Mouse (Mus musculus): ENCODE measurements around the gene Mki67. TPM values are rescaled to one million over a fixed set of nuclear protein-coding genes. Genes with fewer than 3 reads are reported as not detected.
"Not testable (repeated sequence)": the region's sequence is repeated elsewhere in the genome, so short reads cannot be mapped to it uniquely, and the experiment has no call there.

The Mki67 gene
- polyA plus RNA-seq, 1 experiment from 2014 or later, result 65.6 TPM

- WGBS, result 82% methylated on average over 8 of the region's 8 CpGs
- Histone ChIP-seq H3K9me3 (replicated peaks; ENCODE audit: control insufficient read depth, low read length) (no peaks in the 10 kb centered on the region), H3K4me3 (ENCODE audit: low read depth, low read length) (0 out of 2 replicates have a peak overlapping the region, but pooled peaks have one; percentile 5)
Measured at GRCm38 (mm10) chr7:135713326-135713725, 2.8 kb downstream of the Mki67 start.

DNA sequence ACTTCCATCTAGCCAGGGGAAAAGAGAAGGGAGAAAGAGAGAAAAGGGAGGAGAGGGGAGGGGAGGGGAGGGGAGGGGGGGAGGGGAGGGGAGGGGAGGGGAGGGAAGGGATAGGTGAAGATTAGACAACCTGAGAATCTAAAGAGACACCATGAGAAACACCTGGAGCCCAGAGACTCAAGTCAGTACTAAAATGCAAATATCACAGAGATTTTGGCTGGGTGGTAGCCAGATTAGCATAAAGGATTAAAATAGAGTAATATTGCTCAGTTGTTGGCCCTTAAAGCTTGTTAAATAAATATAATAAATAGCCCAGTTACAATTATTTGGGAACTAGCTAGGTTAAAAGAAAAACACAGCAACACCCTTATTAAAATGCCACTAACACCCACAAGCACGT, 3.6 kb downstream of the Mki67 start:
- DNase-seq (ENCODE audit: low spot score) (no peak), ATAC-seq (replicated peaks; ENCODE audit: insufficient number of reproducible peaks, low FRiP score, low TSS enrichment, low read depth) (no peak)
- no peaks in the 10 kb centered on the region for H3K4me1 ChIP-seq (ENCODE audit: control insufficient read depth, insufficient read depth, low read length)
- no peak overlapping the region for H3K9ac ChIP-seq (replicated peaks; ENCODE audit: low read length)
- WGBS, result 92% methylated on average over 1 of the region's 1 CpGs
- no peak overlapping the region for H3K4me2 ChIP-seq (ENCODE audit: low read depth, low read length)
- peaks cover 9% of the 10 kb centered on the region for H3K36me3 ChIP-seq (replicated peaks; ENCODE audit: control insufficient read depth, insufficient read depth, low read depth, low read length)
- H3K27ac ChIP-seq (replicated peaks; ENCODE audit: low read depth, low read length), result no peak overlapping the region
- H3K9me3 ChIP-seq (replicated peaks; ENCODE audit: control insufficient read depth, low read length), result no peaks in the 10 kb centered on the region
- no peaks in the 10 kb centered on the region for H3K27me3 ChIP-seq (ENCODE audit: control insufficient read depth, insufficient read depth, low read length)
- H3K4me3 ChIP-seq (ENCODE audit: low read depth, low read length), result no peak overlapping the region

More at GRCm38 (mm10) chr7:135713326-135713725, 2.8 kb downstream of the Mki67 start:
- no peak overlapping the region for H3K9ac ChIP-seq (replicated peaks; ENCODE audit: low read length)
- H3K36me3 ChIP-seq (replicated peaks; ENCODE audit: control insufficient read depth, insufficient read depth, low read depth, low read length), result peaks cover 6% of the 10 kb centered on the region; the same call in 1 of the 2 replicates
- ATAC-seq (replicated peaks; ENCODE audit: insufficient number of reproducible peaks, low FRiP score, low TSS enrichment, low read depth) (no peak), DNase-seq (ENCODE audit: low spot score) (no peak)
- no peaks in the 10 kb centered on the region for H3K27me3 ChIP-seq (ENCODE audit: control insufficient read depth, insufficient read depth, low read length)
- no peak overlapping the region for H3K27ac ChIP-seq (replicated peaks; ENCODE audit: low read depth, low read length)
- no peaks in the 10 kb centered on the region for H3K4me1 ChIP-seq (ENCODE audit: control insufficient read depth, insufficient read depth, low read length)
- H3K4me2 ChIP-seq (ENCODE audit: low read depth, low read length), result peak overlapping the region; percentile 16

GRCm38 (mm10) chr7:135710702-135711101, 5.5 kb downstream of the Mki67 start:
- DNase-seq (ENCODE audit: low spot score) (no peak), ATAC-seq (replicated peaks; ENCODE audit: insufficient number of reproducible peaks, low FRiP score, low TSS enrichment, low read depth) (no peak)
- Histone ChIP-seq H3K4me3 (ENCODE audit: low read depth, low read length) (no peak overlapping the region), H3K9ac (replicated peaks; ENCODE audit: low read length) (no peak overlapping the region), H3K4me1 (ENCODE audit: control insufficient read depth, insufficient read depth, low read length) (no peaks in the 10 kb centered on the region), H3K36me3 (replicated peaks; ENCODE audit: control insufficient read depth, insufficient read depth, low read depth, low read length) (peaks cover 20% of the 10 kb centered on the region), H3K4me2 (ENCODE audit: low read depth, low read length) (no peak overlapping the region), H3K27ac (replicated peaks; ENCODE audit: low read depth, low read length) (no peak overlapping the region), H3K27me3 (ENCODE audit: control insufficient read depth, insufficient read depth, low read length) (no peaks in the 10 kb centered on the region), H3K9me3 (replicated peaks; ENCODE audit: control insufficient read depth, low read length) (no peaks in the 10 kb centered on the region)
- 76% methylated on average over 2 of the region's 2 CpGs for WGBS

GRCm38 (mm10) chr7:135705753-135706152, 10.4 kb downstream of the Mki67 start:
- Histone ChIP-seq H3K27ac (replicated peaks; ENCODE audit: low read depth, low read length) (no peak overlapping the region), H3K4me1 (ENCODE audit: control insufficient read depth, insufficient read depth, low read length) (no peaks in the 10 kb centered on the region), H3K9ac (replicated peaks; ENCODE audit: low read length) (no peak overlapping the region), H3K9me3 (replicated peaks; ENCODE audit: control insufficient read depth, low read length) (no peaks in the 10 kb centered on the region), H3K36me3 (replicated peaks; ENCODE audit: control insufficient read depth, insufficient read depth, low read depth, low read length) (peaks cover 31% of the 10 kb centered on the region), H3K27me3 (ENCODE audit: control insufficient read depth, insufficient read depth, low read length) (no peaks in the 10 kb centered on the region), H3K4me3 (ENCODE audit: low read depth, low read length) (no peak overlapping the region), H3K4me2 (ENCODE audit: low read depth, low read length) (no peak overlapping the region)
- DNase-seq (ENCODE audit: low spot score) (no peak), ATAC-seq (replicated peaks; ENCODE audit: insufficient number of reproducible peaks, low FRiP score, low TSS enrichment, low read depth) (no peak)
- WGBS, result 91% methylated on average over 6 of the region's 6 CpGs

GRCm38 (mm10) chr7:135705083-135705482, 11.1 kb downstream of the Mki67 start:
- no peaks in the 10 kb centered on the region for H3K4me1 ChIP-seq (ENCODE audit: control insufficient read depth, insufficient read depth, low read length)
- no peak overlapping the region for H3K9ac ChIP-seq (replicated peaks; ENCODE audit: low read length)
- H3K4me2 ChIP-seq (ENCODE audit: low read depth, low read length), result no peak overlapping the region
- H3K9me3 ChIP-seq (replicated peaks; ENCODE audit: control insufficient read depth, low read length), result no peaks in the 10 kb centered on the region
- H3K36me3 ChIP-seq (replicated peaks; ENCODE audit: control insufficient read depth, insufficient read depth, low read depth, low read length), result peaks cover 29% of the 10 kb centered on the region
- H3K4me3 ChIP-seq (ENCODE audit: low read depth, low read length), result no peak overlapping the region
- no peaks in the 10 kb centered on the region for H3K27me3 ChIP-seq (ENCODE audit: control insufficient read depth, insufficient read depth, low read length)
- 94% methylated on average over 1 of the region's 1 CpGs for WGBS
- H3K27ac ChIP-seq (replicated peaks; ENCODE audit: low read depth, low read length), result no peak overlapping the region
- no peak for ATAC-seq (replicated peaks; ENCODE audit: insufficient number of reproducible peaks, low FRiP score, low TSS enrichment, low read depth)
- DNase-seq (ENCODE audit: low spot score), result no peak

DNA sequence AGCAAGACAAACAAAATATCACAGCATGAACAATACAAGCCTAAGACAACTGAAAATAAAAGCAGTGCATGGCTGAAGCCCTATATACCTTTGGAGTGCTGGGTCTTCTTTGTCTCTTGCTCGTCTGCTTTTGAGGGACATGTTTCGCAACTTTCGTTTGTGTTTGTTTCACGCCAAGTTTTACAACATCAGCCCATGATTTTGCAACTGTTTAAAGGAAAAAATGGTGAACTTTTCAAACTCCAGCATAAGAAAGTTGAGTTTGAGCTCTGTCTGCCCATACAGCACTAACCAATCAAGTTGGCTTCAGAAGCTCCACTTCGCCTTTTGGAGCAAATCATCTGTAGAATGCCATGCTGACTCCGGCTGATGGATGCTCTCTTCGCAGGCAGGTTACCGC, 11.9 kb downstream of the Mki67 start:
- no peak overlapping the region for H3K4me2 ChIP-seq (ENCODE audit: low read depth, low read length)
- no peaks in the 10 kb centered on the region for H3K4me1 ChIP-seq (ENCODE audit: control insufficient read depth, insufficient read depth, low read length)
- no peak overlapping the region for H3K27ac ChIP-seq (replicated peaks; ENCODE audit: low read depth, low read length)
- H3K27me3 ChIP-seq (ENCODE audit: control insufficient read depth, insufficient read depth, low read length), result no peaks in the 10 kb centered on the region
- no peaks in the 10 kb centered on the region for H3K9me3 ChIP-seq (replicated peaks; ENCODE audit: control insufficient read depth, low read length)
- no peak overlapping the region for H3K4me3 ChIP-seq (ENCODE audit: low read depth, low read length)
- ATAC-seq (replicated peaks; ENCODE audit: insufficient number of reproducible peaks, low FRiP score, low TSS enrichment, low read depth), result no peak
- WGBS, result 97% methylated on average over 8 of the region's 8 CpGs
- no peak for DNase-seq (ENCODE audit: low spot score)
- peaks cover 25% of the 10 kb centered on the region for H3K36me3 ChIP-seq (replicated peaks; ENCODE audit: control insufficient read depth, insufficient read depth, low read depth, low read length)
- H3K9ac ChIP-seq (replicated peaks; ENCODE audit: low read length), result no peak overlapping the region

DNA sequence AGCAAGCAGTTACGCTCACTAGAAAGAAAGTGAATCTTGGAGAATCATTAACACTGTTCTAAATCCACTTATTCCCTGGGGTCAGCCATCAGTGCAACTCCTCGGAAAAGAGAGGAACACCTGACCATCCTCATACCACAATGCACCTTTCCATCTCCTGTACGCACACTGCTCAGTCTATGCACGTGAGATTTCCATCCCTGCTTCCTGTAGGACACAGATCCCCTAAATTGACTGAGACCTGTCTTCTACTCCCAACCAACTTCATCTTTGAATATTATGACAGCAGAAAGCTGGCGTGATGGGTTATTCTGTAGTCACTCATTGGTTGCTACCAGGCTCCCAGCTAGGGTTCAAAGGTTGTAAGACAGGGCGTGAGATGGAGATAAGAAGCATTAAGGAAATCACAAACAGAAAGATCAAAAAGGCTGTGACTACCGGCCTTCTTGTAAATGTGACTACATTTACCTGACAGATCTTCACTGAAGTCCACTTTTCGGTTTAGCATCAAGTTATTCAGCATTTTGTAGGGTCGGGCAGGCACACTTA, 12.5 kb downstream of the Mki67 start:
- ATAC-seq (replicated peaks; ENCODE audit: insufficient number of reproducible peaks, low FRiP score, low TSS enrichment, low read depth) (no peak), DNase-seq (ENCODE audit: low spot score) (no peak)
- H3K4me1 ChIP-seq (ENCODE audit: control insufficient read depth, insufficient read depth, low read length), result no peaks in the 10 kb centered on the region
- no peak overlapping the region for H3K4me3 ChIP-seq (ENCODE audit: low read depth, low read length)
- no peak overlapping the region for H3K9ac ChIP-seq (replicated peaks; ENCODE audit: low read length)
- no peak overlapping the region for H3K27ac ChIP-seq (replicated peaks; ENCODE audit: low read depth, low read length)
- peaks cover 24% of the 10 kb centered on the region for H3K36me3 ChIP-seq (replicated peaks; ENCODE audit: control insufficient read depth, insufficient read depth, low read depth, low read length)
- H3K4me2 ChIP-seq (ENCODE audit: low read depth, low read length), result no peak overlapping the region
- WGBS, result 95% methylated on average over 9 of the region's 9 CpGs
- no peaks in the 10 kb centered on the region for H3K9me3 ChIP-seq (replicated peaks; ENCODE audit: control insufficient read depth, low read length)
- H3K27me3 ChIP-seq (ENCODE audit: control insufficient read depth, insufficient read depth, low read length), result no peaks in the 10 kb centered on the region

DNA sequence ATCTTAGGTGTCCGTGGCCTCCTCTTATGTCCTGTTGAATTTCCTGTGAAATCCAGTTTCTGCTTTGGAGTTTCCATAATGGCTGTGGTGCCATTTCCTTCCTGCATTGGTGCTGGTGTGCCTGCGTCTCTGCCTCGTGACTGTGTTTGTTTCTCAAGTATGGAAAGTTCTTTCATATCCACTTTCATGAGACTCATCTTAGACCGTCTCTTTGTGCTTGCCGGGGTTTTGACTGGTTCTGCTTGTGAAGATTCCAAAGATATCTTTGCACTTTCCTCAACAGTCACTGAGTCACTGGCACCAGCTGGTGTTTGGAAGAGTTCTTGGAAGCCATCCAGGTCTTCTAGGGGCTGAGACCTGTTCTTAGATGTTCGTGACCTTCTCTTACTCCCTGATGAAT, 16.8 kb downstream of the Mki67 start:
- not testable (repeated sequence) for DNase-seq (ENCODE audit: low spot score); H3K9me3 ChIP-seq (replicated peaks; ENCODE audit: control insufficient read depth, low read length); H3K27ac ChIP-seq (replicated peaks; ENCODE audit: low read depth, low read length); H3K27me3 ChIP-seq (ENCODE audit: control insufficient read depth, insufficient read depth, low read length); ATAC-seq (replicated peaks; ENCODE audit: insufficient number of reproducible peaks, low FRiP score, low TSS enrichment, low read depth); H3K4me3 ChIP-seq (ENCODE audit: low read depth, low read length); H3K9ac ChIP-seq (replicated peaks; ENCODE audit: low read length); H3K4me1 ChIP-seq (ENCODE audit: control insufficient read depth, insufficient read depth, low read length); H3K4me2 ChIP-seq (ENCODE audit: low read depth, low read length)
- WGBS, result 93% methylated on average over 6 of the region's 6 CpGs
- H3K36me3 ChIP-seq (replicated peaks; ENCODE audit: control insufficient read depth, insufficient read depth, low read depth, low read length), result peaks cover 26% of the 10 kb centered on the region

All from embryonic facial prominence, embryonic 11.5 days (tissue).